Mouse (Mus musculus) hindbrain, embryonic 16.5 days (tissue): ENCODE measurements at regions not wholly inside any gene's neighbourhood (a gene's known extent, or its start where the extent isn't known, plus 50 kb on each side); places are given as distances from the start of the nearest gene placed in this dataset.

Experiments used
- ATAC-seq: fragments of 200-750 bp; cut with Nextera tagmentation; 2 replicates; pipeline ENCODE4 v1.8.0; 2017; ENCODE audit warnings: moderate TSS enrichment, moderate library complexity
- H3K27ac ChIP-seq: fragments of 300-500 bp; sonication (generic); 2 replicates; pipeline ENCODE4 v1.5.1; 2014; ENCODE audit warnings: low read depth, mild to moderate bottlenecking, control low read depth, low read length, moderate library complexity
- H3K27me3 ChIP-seq: fragments of 300-500 bp; sonication (generic); replicated peaks from 2 replicates; pipeline ENCODE4 v1.6.1; 2014; ENCODE audit warnings: low read length; ENCODE audit not compliant: control insufficient read depth, insufficient read depth
- H3K36me3 ChIP-seq: fragments of 300-500 bp; sonication (generic); 2 replicates; pipeline ENCODE4 v1.6.1; 2014; ENCODE audit warnings: mild to moderate bottlenecking, low read length, moderate library complexity, mixed read lengths; ENCODE audit not compliant: control insufficient read depth, insufficient read depth
- H3K4me1 ChIP-seq: fragments of 300-500 bp; sonication (generic); 2 replicates; pipeline ENCODE4 v1.6.1; 2014; ENCODE audit warnings: low read depth, low read length; ENCODE audit not compliant: control insufficient read depth, insufficient read depth
- H3K4me2 ChIP-seq: fragments of 300-500 bp; sonication (generic); 2 replicates; pipeline ENCODE4 v1.6.1; 2014; ENCODE audit warnings: mild to moderate bottlenecking, low read length, control low read depth, moderate library complexity
- H3K4me3 ChIP-seq: fragments of 300-500 bp; sonication (generic); 2 replicates; pipeline ENCODE4 v1.5.1; 2014; ENCODE audit warnings: mild to moderate bottlenecking, low read length, control low read depth, moderate library complexity
- H3K9ac ChIP-seq: fragments of 300-500 bp; sonication (generic); 2 replicates; pipeline ENCODE4 v1.6.1; 2014; ENCODE audit warnings: low read depth, mild to moderate bottlenecking, control low read depth, low read length, moderate library complexity
- H3K9me3 ChIP-seq: fragments of 300-500 bp; sonication (generic); 2 replicates; pipeline ENCODE4 v1.6.1; 2014; ENCODE audit warnings: mild to moderate bottlenecking, low read length, moderate library complexity; ENCODE audit not compliant: control insufficient read depth
- WGBS: fragments of 180-500 bp; shearing (Covaris S2); extraction: QIAGEN DNeasy Blood & Tissue Kit; methylation state at CpG from one replicate; pipeline ENCODE4 v1.1.7; 2014; 5-methylcytosine and 5-hydroxymethylcytosine counted together

- Histone ChIP-seq H3K4me1 (no peaks in the 10 kb centered on the region), H3K9me3 (no peaks in the 10 kb centered on the region), H3K4me2 (no peak overlapping the region), H3K9ac (no peak overlapping the region), H3K27me3 (no peaks in the 10 kb centered on the region), H3K4me3 (no peak overlapping the region), H3K36me3 (no peaks in the 10 kb centered on the region), H3K27ac (no peak overlapping the region)
- ATAC-seq: no peak
These were observed 1287.9 kb upstream of the Lrrc6 start for GRCm38 (mm10) chr15:67788587-67788986.

- 50% methylated on average over 2 of the region's 2 CpGs for WGBS
- H3K4me3 ChIP-seq: no peak overlapping the region
- no peaks in the 10 kb centered on the region for H3K36me3 ChIP-seq
- no peak overlapping the region for H3K9ac ChIP-seq
- H3K4me2 ChIP-seq: no peak overlapping the region
- no peaks in the 10 kb centered on the region for H3K9me3 ChIP-seq
- no peaks in the 10 kb centered on the region for H3K4me1 ChIP-seq
- no peak overlapping the region for H3K27ac ChIP-seq
- no peaks in the 10 kb centered on the region for H3K27me3 ChIP-seq
- no peak for ATAC-seq
These were observed 1284.9 kb upstream of the Lrrc6 start for GRCm38 (mm10) chr15:67785583-67785982.

GRCm38 (mm10) chr15:67783754-67784153 is 1283.0 kb upstream of the Lrrc6 start:
- no peaks in the 10 kb centered on the region for H3K4me1 ChIP-seq
- no peaks in the 10 kb centered on the region for H3K27me3 ChIP-seq
- no peak overlapping the region for H3K9ac ChIP-seq
- no peaks in the 10 kb centered on the region for H3K36me3 ChIP-seq
- ATAC-seq: no peak
- no peak overlapping the region for H3K27ac ChIP-seq
- WGBS: 85% methylated on average over 1 of the region's 1 CpGs
- H3K4me2 ChIP-seq: no peak overlapping the region
- no peak overlapping the region for H3K4me3 ChIP-seq
- no peaks in the 10 kb centered on the region for H3K9me3 ChIP-seq

- no peak overlapping the region for H3K4me3 ChIP-seq
- no peak for ATAC-seq
- no peaks in the 10 kb centered on the region for H3K27me3 ChIP-seq
- H3K36me3 ChIP-seq: no peaks in the 10 kb centered on the region
- no peak overlapping the region for H3K27ac ChIP-seq
- 79% methylated on average over 4 of the region's 4 CpGs for WGBS
- no peak overlapping the region for H3K9ac ChIP-seq
- no peaks in the 10 kb centered on the region for H3K9me3 ChIP-seq
- no peaks in the 10 kb centered on the region for H3K4me1 ChIP-seq
- no peak overlapping the region for H3K4me2 ChIP-seq
These were observed 1281.8 kb upstream of the Lrrc6 start for GRCm38 (mm10) chr15:67782505-67782904.

GRCm38 (mm10) chr15:67780856-67781255 is 1280.1 kb upstream of the Lrrc6 start:
- 82% methylated on average over 2 of the region's 2 CpGs for WGBS

GRCm38 (mm10) chr15:67767624-67768023 is 1266.9 kb upstream of the Lrrc6 start:
- ATAC-seq: no peak
- Histone ChIP-seq H3K9ac (no peak overlapping the region), H3K27ac (no peak overlapping the region), H3K4me1 (no peaks in the 10 kb centered on the region), H3K4me2 (no peak overlapping the region), H3K36me3 (no peaks in the 10 kb centered on the region), H3K27me3 (no peaks in the 10 kb centered on the region), H3K4me3 (no peak overlapping the region), H3K9me3 (no peaks in the 10 kb centered on the region)
- WGBS: 67% methylated on average over 3 of the region's 3 CpGs

More at GRCm38 (mm10) chr15:67780856-67781255, 1280.1 kb upstream of the Lrrc6 start:
- no peak overlapping the region for H3K9ac ChIP-seq
- no peak overlapping the region for H3K27ac ChIP-seq
- H3K4me1 ChIP-seq: no peaks in the 10 kb centered on the region
- no peaks in the 10 kb centered on the region for H3K27me3 ChIP-seq
- no peaks in the 10 kb centered on the region for H3K36me3 ChIP-seq
- H3K4me3 ChIP-seq: no peak overlapping the region
- no peak overlapping the region for H3K4me2 ChIP-seq
- ATAC-seq: no peak
- H3K9me3 ChIP-seq: no peaks in the 10 kb centered on the region

- no peaks in the 10 kb centered on the region for H3K36me3 ChIP-seq
- no peaks in the 10 kb centered on the region for H3K27me3 ChIP-seq
- H3K9me3 ChIP-seq: no peaks in the 10 kb centered on the region
- WGBS: 69% methylated on average over 4 of the region's 4 CpGs
- H3K4me2 ChIP-seq: no peak overlapping the region
- no peak overlapping the region for H3K9ac ChIP-seq
- no peaks in the 10 kb centered on the region for H3K4me1 ChIP-seq
- no peak overlapping the region for H3K4me3 ChIP-seq
- H3K27ac ChIP-seq: no peak overlapping the region
- ATAC-seq: no peak
These were observed 1258.5 kb upstream of the Lrrc6 start for GRCm38 (mm10) chr15:67759221-67759620.

GRCm38 (mm10) chr15:67750582-67750981 is 1249.9 kb upstream of the Lrrc6 start:
- no peak for ATAC-seq
- no peak overlapping the region for H3K4me2 ChIP-seq
- no peaks in the 10 kb centered on the region for H3K9me3 ChIP-seq
- H3K4me1 ChIP-seq: no peaks in the 10 kb centered on the region
- H3K4me3 ChIP-seq: no peak overlapping the region
- H3K27ac ChIP-seq: no peak overlapping the region
- no peaks in the 10 kb centered on the region for H3K27me3 ChIP-seq
- H3K36me3 ChIP-seq: no peaks in the 10 kb centered on the region
- H3K9ac ChIP-seq: no peak overlapping the region

- no peak overlapping the region for H3K4me3 ChIP-seq
- no peaks in the 10 kb centered on the region for H3K36me3 ChIP-seq
- H3K4me2 ChIP-seq: no peak overlapping the region
- ATAC-seq: no peak
- no peaks in the 10 kb centered on the region for H3K9me3 ChIP-seq
- H3K27me3 ChIP-seq: no peaks in the 10 kb centered on the region
- no peaks in the 10 kb centered on the region for H3K4me1 ChIP-seq
- H3K27ac ChIP-seq: no peak overlapping the region
- 60% methylated on average over 2 of the region's 2 CpGs for WGBS
- H3K9ac ChIP-seq: no peak overlapping the region
These were observed 1242.6 kb upstream of the Lrrc6 start for GRCm38 (mm10) chr15:67743332-67743731.

GRCm38 (mm10) chr15:67732988-67733387 is 1232.3 kb upstream of the Lrrc6 start:
- no peaks in the 10 kb centered on the region for H3K36me3 ChIP-seq

More at GRCm38 (mm10) chr15:67732988-67733387, 1232.3 kb upstream of the Lrrc6 start:
- Histone ChIP-seq H3K4me1 (no peaks in the 10 kb centered on the region), H3K9ac (no peak overlapping the region), H3K27ac (no peak overlapping the region), H3K4me3 (no peak overlapping the region), H3K27me3 (no peaks in the 10 kb centered on the region), H3K4me2 (no peak overlapping the region), H3K9me3 (no peaks in the 10 kb centered on the region)
- WGBS: 81% methylated on average over 1 of the region's 1 CpGs
- no peak for ATAC-seq
